Mouse (Mus musculus): ENCODE data around the gene Plcl1.

- TF ChIP-seq CTCF (IDR thresholded peaks at IDR 0.05; ENCODE audit: low read depth): no peak
- no peak for TF ChIP-seq EP300 (IDR thresholded peaks at IDR 0.05; ENCODE audit: low read depth)
These were observed 4.9 kb downstream of the Plcl1 start for GRCm38 (mm10) chr1:55410670-55411069.

Measured in liver, postnatal 0 days (tissue).